In the genomic region with DNA sequence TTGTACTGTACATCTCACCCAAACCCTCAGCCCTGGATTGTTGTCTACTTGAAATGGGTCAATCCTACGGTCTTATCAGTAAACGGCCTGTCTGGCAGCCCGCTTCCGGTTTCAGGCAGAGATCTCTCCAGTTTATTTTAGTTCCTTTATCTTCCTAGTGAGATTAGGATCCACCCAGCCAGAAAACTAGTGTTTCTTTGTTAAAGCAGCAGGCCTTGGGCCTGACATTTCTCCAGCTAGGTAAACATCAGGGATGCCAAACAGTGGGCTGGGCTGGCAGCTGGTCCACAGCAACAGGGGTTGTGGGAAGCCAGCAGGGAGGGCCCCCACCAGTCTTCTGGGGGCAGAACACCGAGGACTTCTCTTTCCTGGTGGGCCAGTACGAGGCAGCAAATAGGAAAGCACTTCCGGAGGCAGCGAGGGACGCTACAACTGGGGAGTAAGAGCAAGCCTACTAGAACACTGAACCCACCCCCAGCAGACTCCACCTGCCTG, we compare ENCODE assay signal across 16 mouse cellular contexts. TPM values are rescaled to one million over a fixed set of nuclear protein-coding genes. Genes with fewer than 3 reads are reported as not detected.
DNase-seq lines count a peak whose midpoint lies in the region; ATAC-seq and TF ChIP-seq lines count a peak whose summit lies in the region.
"Had no signal": no experiment of that assay in that cellular context is flagged by ENCODE, and none has a peak within 500 bp of the region (broad histone marks: within the 10 kb centered on the region; RNA-seq: fewer than 3 reads in every experiment).

No protein-coding gene starts in this region.

- no peak for ATAC-seq in heart, embryonic 12.5 days (ENCODE audit: insufficient number of reproducible peaks, low FRiP score)
- ATAC-seq in granulocyte monocyte progenitor cell, adult 5-6 weeks (replicated peaks; ENCODE audit: poor library complexity, severe bottlenecking), result peak; percentile 41
- peak; percentile 35; the same call in 1 of the 2 replicates for ATAC-seq in liver, embryonic 16.5 days (ENCODE audit: low read depth)
- ATAC-seq in hindbrain, postnatal 0 days, result no peak
- ATAC-seq in midbrain, embryonic 14.5 days (ENCODE audit: low FRiP score, low TSS enrichment), result no peak
- ATAC-seq: midbrain, embryonic 13.5 days had no signal

- no peak overlapping the region for H3K4me3 ChIP-seq in heart, embryonic 12.5 days
- H3K4me3 ChIP-seq in liver, embryonic 16.5 days (ENCODE audit: low read depth, low read length), result no peak overlapping the region
- no peak overlapping the region for H3K4me3 ChIP-seq in hindbrain, postnatal 0 days (ENCODE audit: low read length)
- H3K4me3 ChIP-seq in midbrain, embryonic 14.5 days (replicated peaks; ENCODE audit: low read depth, low read length), result no peak overlapping the region
- H3K4me3 ChIP-seq: erythroblast, embryonic 14.5 days; midbrain, embryonic 13.5 days; neural tube, embryonic 15.5 days had no signal

- no peaks in the 10 kb centered on the region for H3K27me3 ChIP-seq in heart, embryonic 12.5 days (replicated peaks)
- H3K27me3 ChIP-seq in liver, embryonic 16.5 days (ENCODE audit: control insufficient read depth, insufficient read depth, low read depth, low read length), result no peaks in the 10 kb centered on the region
- H3K27me3 ChIP-seq in hindbrain, postnatal 0 days (ENCODE audit: insufficient read depth, low read length), result no peaks in the 10 kb centered on the region
- no peaks in the 10 kb centered on the region for H3K27me3 ChIP-seq in midbrain, embryonic 14.5 days (ENCODE audit: control insufficient read depth, insufficient read depth, low read length)
- H3K27me3 ChIP-seq: midbrain, embryonic 13.5 days; neural tube, embryonic 15.5 days had no signal

- 25% methylated on average over 9 of the region's 9 CpGs for WGBS in heart, embryonic 12.5 days
- WGBS in liver, embryonic 16.5 days (ENCODE audit: insufficient replicate concordance), result 7% methylated on average over 9 of the region's 9 CpGs
- 82% methylated on average over 9 of the region's 9 CpGs for WGBS in hindbrain, postnatal 0 days
- 82% methylated on average over 9 of the region's 9 CpGs for WGBS in midbrain, embryonic 14.5 days

- no peak for DNase-seq in heart, postnatal 4 days
- DNase-seq in 416B (ENCODE audit: low read depth), result peak; percentile 94
- no peak for DNase-seq in adrenal gland, postnatal 36 days
- no peak for DNase-seq in hindbrain, postnatal 0 days (ENCODE audit: low spot score)
- no peak for DNase-seq in midbrain, embryonic 14.5 days
- DNase-seq: cerebellum, postnatal 10 days; kidney, postnatal 10 days had no signal

- H3K36me3 ChIP-seq in heart, embryonic 12.5 days, result no peaks in the 10 kb centered on the region
- no peaks in the 10 kb centered on the region for H3K36me3 ChIP-seq in liver, embryonic 16.5 days (ENCODE audit: control insufficient read depth, insufficient read depth)
- H3K36me3 ChIP-seq in hindbrain, postnatal 0 days (ENCODE audit: insufficient read depth, low read length), result no peaks in the 10 kb centered on the region
- H3K36me3 ChIP-seq in midbrain, embryonic 14.5 days (ENCODE audit: control insufficient read depth, insufficient read depth, low read length), result no peaks in the 10 kb centered on the region
- H3K36me3 ChIP-seq: midbrain, embryonic 13.5 days; neural tube, embryonic 15.5 days had no signal

- no peak for TF ChIP-seq CTCF in hindbrain, postnatal 0 days (IDR thresholded peaks at IDR 0.05; ENCODE audit: low read depth)

- no peak overlapping the region for H3K9ac ChIP-seq in heart, embryonic 12.5 days
- H3K9ac ChIP-seq in liver, embryonic 16.5 days (ENCODE audit: low read depth, low read length), result no peak overlapping the region
- H3K9ac ChIP-seq in hindbrain, postnatal 0 days (replicated peaks; ENCODE audit: low read length), result no peak overlapping the region
- no peak overlapping the region for H3K9ac ChIP-seq in midbrain, embryonic 14.5 days (replicated peaks; ENCODE audit: low read length)
- H3K9ac ChIP-seq: hindbrain, embryonic 14.5 days; midbrain, embryonic 13.5 days; neural tube, embryonic 15.5 days had no signal

- H3K9me3 ChIP-seq in heart, embryonic 12.5 days (replicated peaks), result peaks cover 9% of the 10 kb centered on the region; the same call in 1 of the 2 replicates
- no peaks in the 10 kb centered on the region for H3K9me3 ChIP-seq in liver, embryonic 16.5 days (replicated peaks; ENCODE audit: control insufficient read depth, low read length)
- H3K9me3 ChIP-seq in hindbrain, postnatal 0 days (ENCODE audit: low read length), result no peaks in the 10 kb centered on the region
- H3K9me3 ChIP-seq in midbrain, embryonic 14.5 days (ENCODE audit: control insufficient read depth, low read length), result no peaks in the 10 kb centered on the region
- H3K9me3 ChIP-seq: neural tube, embryonic 15.5 days had no signal

- H3K4me1 ChIP-seq in heart, embryonic 12.5 days (replicated peaks), result peaks cover 41% of the 10 kb centered on the region
- peaks cover 18% of the 10 kb centered on the region for H3K4me1 ChIP-seq in liver, embryonic 16.5 days (ENCODE audit: control insufficient read depth, low read depth, low read length)
- H3K4me1 ChIP-seq in hindbrain, postnatal 0 days (ENCODE audit: insufficient read depth, low read length), result no peaks in the 10 kb centered on the region
- H3K4me1 ChIP-seq in midbrain, embryonic 14.5 days (ENCODE audit: control insufficient read depth, insufficient read depth, low read length), result no peaks in the 10 kb centered on the region
- H3K4me1 ChIP-seq: midbrain, embryonic 13.5 days had no signal

- no peak overlapping the region for H3K4me2 ChIP-seq in heart, embryonic 12.5 days
- H3K4me2 ChIP-seq in liver, embryonic 16.5 days (ENCODE audit: low read depth, low read length), result 0 out of 2 replicates have a peak overlapping the region, but pooled peaks have one; percentile 13
- H3K4me2 ChIP-seq in hindbrain, postnatal 0 days (ENCODE audit: low read depth, low read length), result no peak overlapping the region
- no peak overlapping the region for H3K4me2 ChIP-seq in midbrain, embryonic 14.5 days (ENCODE audit: low read length)
- H3K4me2 ChIP-seq: hindbrain, embryonic 14.5 days; midbrain, embryonic 13.5 days; neural tube, embryonic 15.5 days had no signal

- 0 out of 2 replicates have a peak overlapping the region, but pooled peaks have one; percentile 7 for H3K27ac ChIP-seq in heart, embryonic 12.5 days (ENCODE audit: poor library complexity, severe bottlenecking)
- peak overlapping the region; percentile 77 for H3K27ac ChIP-seq in liver, embryonic 16.5 days (ENCODE audit: low read length)
- no peak overlapping the region for H3K27ac ChIP-seq in hindbrain, postnatal 0 days
- H3K27ac ChIP-seq in midbrain, embryonic 14.5 days (replicated peaks; ENCODE audit: low read depth, low read length), result no peak overlapping the region
- H3K27ac ChIP-seq: hindbrain, embryonic 14.5 days; midbrain, embryonic 13.5 days; neural tube, embryonic 15.5 days had no signal

RNA-seq across cellular contexts. Expression of a gene that starts 10.4 kb away (rescaled TPM):
- polyA plus RNA-seq in heart, embryonic 12.5 days (2016; fragmentation: Nextera tagmentation; extraction: Ambion mirVana), result not detected in 2 replicates
- total RNA-seq in heart, postnatal 4 days (2021), result not detected
- not detected in 2 replicates for total RNA-seq in granulocyte monocyte progenitor cell, adult 5-6 weeks (2014; fragmentation: Nextera tagmentation)
- not detected in 2 replicates for total RNA-seq in granulocyte monocyte progenitor cell, adult 5-6 weeks (2017)
- polyA plus RNA-seq in liver, embryonic 16.5 days (2015; fragmentation: Nextera tagmentation; extraction: Ambion mirVana), result not detected in 2 replicates
- total RNA-seq in adrenal gland, postnatal 36 days (2021), result not detected
- not detected in 2 replicates for total RNA-seq in hindbrain, postnatal 0 days (2014; rRNA removed)
- polyA plus RNA-seq in hindbrain, postnatal 0 days (2015; fragmentation: Nextera tagmentation; extraction: Ambion mirVana), result not detected in 2 replicates
- polyA plus RNA-seq in midbrain, embryonic 14.5 days (2014; fragmentation: Nextera tagmentation; extraction: Ambion mirVana), result not detected in 2 replicates
- polyA plus RNA-seq: C2C12; erythroblast, embryonic 14.5 days; hindbrain, embryonic 14.5 days; midbrain, embryonic 13.5 days; neural tube, embryonic 15.5 days; urinary bladder, adult 2 months had no signal

RNA-seq across cellular contexts. Expression of a gene that starts 31.9 kb away (rescaled TPM):
- 222 and 233 TPM in 2 replicates for polyA plus RNA-seq in heart, embryonic 12.5 days (2016; fragmentation: Nextera tagmentation; extraction: Ambion mirVana)
- 10 to 100 TPM; 67.1 to 82.1 TPM for total RNA-seq in heart, postnatal 4 days (2021)
- 123 and 152 TPM in 2 replicates for total RNA-seq in granulocyte monocyte progenitor cell, adult 5-6 weeks (2014; fragmentation: Nextera tagmentation)
- 153 and 170 TPM in 2 replicates for total RNA-seq in granulocyte monocyte progenitor cell, adult 5-6 weeks (2017)
- 30.4 and 32.9 TPM in 2 replicates for polyA plus RNA-seq in liver, embryonic 16.5 days (2015; fragmentation: Nextera tagmentation; extraction: Ambion mirVana)
- total RNA-seq in adrenal gland, postnatal 36 days (2021), result 10 to 100 TPM; 39.2 to 49.4 TPM
- total RNA-seq in hindbrain, postnatal 0 days (2014; rRNA removed), result 202 and 216 TPM in 2 replicates
- 202 and 245 TPM in 2 replicates for polyA plus RNA-seq in hindbrain, postnatal 0 days (2015; fragmentation: Nextera tagmentation; extraction: Ambion mirVana)
- 610 and 743 TPM in 2 replicates for polyA plus RNA-seq in midbrain, embryonic 14.5 days (2014; fragmentation: Nextera tagmentation; extraction: Ambion mirVana)

RNA-seq across cellular contexts. Expression of a gene that starts 53.1 kb away (rescaled TPM):
- polyA plus RNA-seq in heart, embryonic 12.5 days (2016; fragmentation: Nextera tagmentation; extraction: Ambion mirVana), result 5.6 and 6.6 TPM in 2 replicates
- total RNA-seq in heart, postnatal 4 days (2021), result 10 to 100 TPM; 43.2 to 44.9 TPM
- total RNA-seq in granulocyte monocyte progenitor cell, adult 5-6 weeks (2014; fragmentation: Nextera tagmentation), result 26.7 and 28.3 TPM in 2 replicates
- total RNA-seq in granulocyte monocyte progenitor cell, adult 5-6 weeks (2017), result 9.2 and 11.0 TPM in 2 replicates
- polyA plus RNA-seq in liver, embryonic 16.5 days (2015; fragmentation: Nextera tagmentation; extraction: Ambion mirVana), result 1.1 and 1.3 TPM in 2 replicates
- 10 to 100 TPM; 60.4 to 69.7 TPM for total RNA-seq in adrenal gland, postnatal 36 days (2021)
- total RNA-seq in hindbrain, postnatal 0 days (2014; rRNA removed), result 68.4 and 73.6 TPM in 2 replicates
- polyA plus RNA-seq in hindbrain, postnatal 0 days (2015; fragmentation: Nextera tagmentation; extraction: Ambion mirVana), result 7.3 and 8.7 TPM in 2 replicates
- 15.6 and 15.7 TPM in 2 replicates for polyA plus RNA-seq in midbrain, embryonic 14.5 days (2014; fragmentation: Nextera tagmentation; extraction: Ambion mirVana)

Comparison
In these comparisons a context has a peak if more than half of its experiments do, and no peak if none do; other contexts are left out.
1. ATAC-seq: peak in granulocyte monocyte progenitor cell, adult 5-6 weeks (single experiment) and liver, embryonic 16.5 days (single experiment); none in heart, embryonic 12.5 days (single experiment), hindbrain, postnatal 0 days (single experiment) and midbrain, embryonic 14.5 days (single experiment).
2. H3K27ac ChIP-seq: peak in heart, embryonic 12.5 days (single experiment) and liver, embryonic 16.5 days (single experiment); none in hindbrain, postnatal 0 days (single experiment) and midbrain, embryonic 14.5 days (single experiment).